Mouse (Mus musculus): ENCODE data around the gene Cdyl.
A peak's percentile ranks its signal among the peaks of the same experiment; 100 is the strongest.
"Not testable (repeated sequence)": the region's sequence is repeated elsewhere in the genome, so short reads cannot be mapped to it uniquely, and the experiment has no call there.

The Cdyl gene

GRCm38 (mm10) chr13:35833941-35834340, 174.3 kb downstream of the Cdyl start:
- no peak for DNase-seq (ENCODE audit: low read depth, low spot score)

DNA sequence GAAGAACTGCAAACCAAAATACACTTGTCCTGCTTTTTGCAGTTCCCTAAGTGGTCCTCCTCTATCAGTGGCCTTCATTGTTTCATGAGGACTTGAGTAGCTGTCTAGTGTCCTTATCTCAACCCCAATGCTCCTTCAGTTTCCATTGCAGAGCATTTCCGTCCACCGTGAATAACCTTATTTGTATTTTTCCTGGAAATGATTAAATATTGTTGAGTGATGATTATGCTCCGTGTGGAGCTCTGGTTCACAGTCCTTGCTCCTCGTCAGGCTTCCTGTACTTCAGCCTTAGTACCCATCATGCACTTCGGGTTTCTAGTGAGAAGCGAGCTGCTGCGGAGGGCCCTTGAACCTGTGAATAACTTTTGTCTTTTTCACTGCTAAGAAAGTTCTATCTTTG, 176.0 kb downstream of the Cdyl start:
- DNase-seq (ENCODE audit: low read depth, low spot score), result no peak

DNA sequence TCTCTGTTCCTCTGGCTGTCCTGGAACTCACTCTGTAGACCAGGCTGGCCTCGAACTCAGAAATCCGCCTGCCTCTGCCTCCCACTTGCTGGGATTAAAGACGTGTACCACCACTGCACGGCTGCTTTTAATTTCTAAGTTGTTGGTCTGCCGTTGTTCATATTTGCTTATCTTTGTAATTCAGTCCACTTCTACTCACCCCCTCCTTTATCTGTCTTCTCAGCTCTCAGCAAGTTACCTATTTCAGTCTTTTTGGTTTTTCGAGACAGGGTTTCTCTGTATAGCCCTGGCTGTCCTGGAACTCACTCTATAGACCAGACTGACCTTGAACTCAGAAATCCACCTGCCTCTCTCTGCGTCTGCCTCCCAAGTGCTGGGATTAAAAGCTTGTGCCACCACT, 176.9 kb downstream of the Cdyl start:
- DNase-seq (ENCODE audit: low read depth, low spot score), result not testable (repeated sequence)

DNA sequence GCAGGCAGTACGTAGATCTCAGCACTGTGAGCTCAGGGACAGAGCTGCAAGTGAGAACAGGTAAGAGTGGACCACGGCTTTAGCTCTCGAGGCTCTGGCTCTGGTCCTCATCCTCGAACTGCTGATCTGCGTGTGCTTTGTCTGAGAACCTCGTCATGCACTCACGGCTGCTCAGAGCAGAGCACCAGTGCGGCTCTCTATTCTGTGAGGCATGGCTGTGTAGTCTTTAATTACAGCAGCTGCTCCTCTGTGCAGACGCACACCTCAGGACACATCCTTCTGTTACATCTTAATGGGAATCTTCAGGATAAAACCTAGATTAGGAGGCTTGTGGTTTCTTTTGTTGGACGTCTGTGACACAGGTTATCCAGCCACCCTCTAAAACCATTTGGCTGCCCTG, 180.5 kb downstream of the Cdyl start:
- no peak for DNase-seq (ENCODE audit: low read depth, low spot score)

GRCm38 (mm10) chr13:35843383-35843782, 183.8 kb downstream of the Cdyl start:
- DNase-seq (ENCODE audit: low read depth, low spot score), result no peak

GRCm38 (mm10) chr13:35845306-35845705, 185.7 kb downstream of the Cdyl start:
- no peak for DNase-seq (ENCODE audit: low read depth, low spot score)

GRCm38 (mm10) chr13:35848694-35849093, 189.1 kb downstream of the Cdyl start:
- peak; percentile 76 for DNase-seq (ENCODE audit: low read depth, low spot score)

DNA sequence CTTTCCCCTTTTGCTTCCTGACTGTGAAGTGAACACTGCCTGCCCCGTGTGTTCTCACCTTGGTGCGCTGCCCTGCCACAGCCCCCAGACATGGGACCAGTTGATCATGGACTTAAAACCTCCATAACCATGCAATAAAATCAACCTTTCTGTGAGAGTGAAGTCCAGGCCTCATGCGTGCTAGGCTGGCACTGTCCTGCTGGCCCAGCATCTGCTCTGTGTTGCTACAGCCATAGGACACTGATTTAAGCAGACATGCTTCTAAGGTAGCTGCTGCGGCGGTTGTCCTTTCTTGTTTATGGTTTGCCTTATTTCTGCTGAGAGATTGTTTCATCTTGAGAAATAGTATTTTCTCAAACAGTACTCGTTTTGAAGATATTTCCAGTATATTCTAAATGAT, 191.9 kb downstream of the Cdyl start:
- peak; percentile 66 for DNase-seq (ENCODE audit: low read depth, low spot score)

- DNase-seq (ENCODE audit: low read depth, low spot score), result no peak
Observed at GRCm38 (mm10) chr13:35852851-35853575, 193.4 kb downstream of the Cdyl start.

DNA sequence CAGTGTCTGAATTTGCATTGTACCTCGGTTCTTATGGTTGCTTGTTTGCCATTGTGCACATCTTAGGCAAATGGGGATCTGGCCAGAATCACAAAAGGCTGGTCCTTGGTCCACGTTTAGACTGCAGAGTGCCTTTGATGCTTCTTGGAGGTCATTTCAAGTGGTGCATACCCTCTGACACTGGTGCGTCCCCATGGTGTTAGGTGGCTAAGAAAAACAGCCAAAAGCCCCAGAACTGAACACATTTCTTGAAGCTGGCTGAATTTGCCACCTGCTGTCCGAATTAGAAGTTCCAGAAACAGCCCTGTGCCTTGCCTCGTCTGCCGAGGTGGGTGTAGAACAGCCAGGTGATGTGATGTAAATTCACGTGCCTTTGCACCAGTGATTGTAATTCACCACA, 197.9 kb downstream of the Cdyl start:
- no peak for DNase-seq (ENCODE audit: low read depth, low spot score)

GRCm38 (mm10) chr13:35860916-35861315, 201.3 kb downstream of the Cdyl start:
- DNase-seq (ENCODE audit: low read depth, low spot score), result peak; percentile 53

DNA sequence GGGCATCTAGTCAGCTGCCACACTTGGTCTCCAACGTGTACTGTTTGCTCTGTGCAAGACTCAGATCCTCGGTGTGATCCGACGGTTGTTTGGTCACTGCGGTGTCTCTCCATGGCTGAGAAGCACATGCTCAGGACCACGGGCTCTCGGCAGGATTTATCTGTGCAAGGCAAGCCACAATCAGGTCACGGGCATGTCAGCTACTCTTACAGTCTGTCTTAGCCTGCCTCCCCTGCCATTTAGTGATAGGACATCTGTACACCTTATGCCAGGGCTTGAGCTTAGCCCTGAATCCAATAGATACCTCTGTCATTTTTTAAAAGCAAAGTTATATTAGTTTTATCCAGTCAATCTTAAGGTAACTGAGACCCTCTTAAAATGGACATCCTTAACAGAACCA, 211.0 kb downstream of the Cdyl start:
- no peak for DNase-seq (ENCODE audit: low read depth, low spot score)

GRCm38 (mm10) chr13:35871107-35871506, 211.5 kb downstream of the Cdyl start:
- no peak for DNase-seq (ENCODE audit: low read depth, low spot score)

DNA sequence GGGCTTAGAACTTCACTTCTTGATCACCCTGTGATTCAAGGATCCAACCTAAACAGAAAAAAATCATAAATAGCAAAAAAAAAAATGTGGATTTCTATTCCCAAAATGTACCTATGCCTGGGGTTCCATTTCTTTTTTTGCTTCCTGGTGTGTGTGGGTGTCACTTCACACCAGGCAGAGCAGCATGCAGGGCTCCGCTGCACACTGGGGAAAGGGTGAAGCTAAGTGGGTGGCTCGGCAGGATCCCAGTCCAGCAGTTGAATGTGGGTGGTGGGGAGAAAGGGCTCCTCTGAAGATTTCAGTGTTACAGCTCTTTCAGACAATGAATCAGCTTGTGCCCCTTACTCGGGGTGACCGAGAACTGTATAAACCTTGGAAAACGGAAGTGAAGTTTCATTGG, 215.8 kb downstream of the Cdyl start:
- DNase-seq (ENCODE audit: low read depth, low spot score), result peak; percentile 75

DNA sequence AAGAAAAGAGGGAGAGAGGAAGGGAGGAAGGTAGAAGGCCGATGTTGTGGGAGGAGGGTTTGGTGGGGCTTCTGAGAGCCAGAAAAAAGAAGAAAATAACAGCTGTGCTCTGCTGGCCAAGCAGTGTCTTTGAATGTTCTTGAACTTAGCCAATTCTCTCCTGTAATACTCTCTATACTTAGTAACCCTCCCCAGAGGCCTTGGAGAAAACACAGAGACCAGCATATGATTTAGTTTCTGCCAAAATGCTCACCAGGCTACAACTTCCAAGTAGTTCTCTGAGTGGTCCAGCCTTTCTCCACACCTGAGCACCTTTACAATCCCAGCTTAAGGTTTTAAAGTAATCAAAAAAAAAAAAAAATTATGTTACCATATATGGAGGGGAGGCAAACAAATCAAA, 218.6 kb downstream of the Cdyl start:
- no peak for DNase-seq (ENCODE audit: low read depth, low spot score)

GRCm38 (mm10) chr13:35879068-35879467, 219.4 kb downstream of the Cdyl start:
- peak; percentile 32 for DNase-seq (ENCODE audit: low read depth, low spot score)

- no peak for DNase-seq (ENCODE audit: low read depth, low spot score)
Observed at GRCm38 (mm10) chr13:35879519-35879918, 219.9 kb downstream of the Cdyl start.

DNA sequence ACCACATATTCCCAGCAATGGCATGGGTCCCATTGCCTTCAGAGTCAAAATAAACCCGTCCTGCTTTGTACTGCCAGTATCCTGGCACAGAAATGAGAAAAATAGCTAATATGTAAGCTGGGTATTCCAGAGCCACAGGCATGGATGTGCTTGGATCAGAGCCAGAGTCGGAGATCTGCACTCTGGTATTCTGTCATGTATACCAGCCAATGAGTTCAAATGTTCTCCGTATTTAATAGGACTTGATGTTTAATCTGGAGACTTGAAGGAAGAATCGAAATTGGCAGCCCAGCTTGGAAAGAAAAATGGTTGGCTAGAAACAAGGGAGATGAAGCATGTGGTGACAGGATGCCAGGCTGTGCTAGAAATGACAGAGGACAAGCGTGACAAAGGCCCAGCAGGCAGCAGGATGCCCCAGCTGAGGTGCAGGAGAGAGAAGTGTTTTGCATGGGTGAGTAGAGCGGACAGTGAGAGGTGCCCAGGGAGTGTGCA, 221.0 kb downstream of the Cdyl start:
- DNase-seq (ENCODE audit: low read depth, low spot score), result no peak

DNA sequence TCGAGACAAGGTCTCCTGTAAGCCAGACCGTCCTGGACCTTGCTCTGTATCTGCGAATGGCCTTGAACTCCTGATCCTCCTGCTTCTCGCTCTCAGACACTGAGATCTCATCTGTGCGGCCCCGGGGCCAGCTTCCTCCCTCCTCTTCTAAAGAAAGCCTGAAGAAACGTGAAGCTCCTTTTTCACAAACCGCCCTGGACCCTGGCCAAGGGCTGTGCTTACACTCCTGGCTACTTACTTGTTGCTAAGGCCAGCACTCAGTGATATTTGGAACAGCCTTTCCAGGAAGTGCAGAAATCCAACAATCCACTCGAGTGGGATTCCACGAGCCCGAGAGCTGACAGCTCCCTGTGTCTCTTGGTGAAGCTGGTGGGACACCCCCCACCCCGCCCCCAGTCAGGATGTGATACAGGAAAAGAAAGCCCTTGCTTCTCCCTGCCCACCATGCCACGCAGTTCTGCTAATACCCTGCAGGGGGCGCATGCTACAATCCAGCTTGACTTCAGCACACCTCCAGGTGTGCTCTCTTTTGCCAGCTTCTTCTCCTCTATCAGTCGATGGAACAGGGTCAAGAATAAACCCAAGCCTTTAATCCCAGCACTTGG, 226.6 kb downstream of the Cdyl start:
- peak; percentile 15 for DNase-seq (ENCODE audit: low read depth, low spot score)

- DNase-seq (ENCODE audit: low read depth, low spot score), result no peak
Observed at GRCm38 (mm10) chr13:35892866-35893265, 233.2 kb downstream of the Cdyl start.

GRCm38 (mm10) chr13:35905378-35905777, 245.7 kb downstream of the Cdyl start:
- peak; percentile 21 for DNase-seq (ENCODE audit: low read depth, low spot score)

DNA sequence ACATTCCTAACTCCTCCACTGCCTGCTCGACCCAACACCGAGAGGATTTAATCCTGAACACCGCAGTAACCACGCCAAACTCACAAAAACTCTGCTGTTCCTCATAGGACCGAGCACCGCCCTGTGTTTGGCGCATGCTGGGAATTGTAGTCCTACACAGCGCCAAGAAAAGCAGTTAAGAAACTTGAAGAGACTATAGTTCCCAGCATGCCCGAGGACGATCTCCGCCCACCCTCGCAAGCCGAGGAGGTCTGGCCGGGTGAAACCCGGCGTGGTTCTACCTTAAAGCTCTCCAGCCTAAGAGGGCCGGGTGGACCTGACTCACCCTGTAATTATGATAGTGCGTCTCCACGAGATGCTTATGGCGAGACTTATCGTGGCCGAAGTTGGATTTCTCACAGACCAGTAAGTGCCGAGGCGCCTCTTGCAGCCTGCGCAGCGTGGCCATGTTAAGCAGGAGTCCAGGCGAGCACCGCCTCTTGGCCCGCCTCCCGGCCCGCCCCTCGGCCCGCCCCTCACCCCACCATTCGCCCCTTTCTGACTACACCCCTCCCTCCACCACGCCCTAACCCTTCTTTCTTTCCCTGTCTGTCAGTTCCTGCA, 246.3 kb downstream of the Cdyl start, which contains the start of gene Rpp40:
Gene Rpp40 (minus strand): TSS at position 481 of the 603 bp plus-strand sequence.
- DNase-seq (ENCODE audit: low read depth, low spot score), result peak; percentile 98

- DNase-seq (ENCODE audit: low read depth, low spot score), result no peak
Observed at GRCm38 (mm10) chr13:35911476-35911875, 251.8 kb downstream of the Cdyl start.

Data from brain, adult 2 months (tissue).